Mouse (Mus musculus) ovary, postnatal 14 days (tissue): ENCODE data around the gene Taf13.
"Not testable (repeated sequence)": the region's sequence is repeated elsewhere in the genome, so short reads cannot be mapped to it uniquely, and the experiment has no call there.

Experiments used
- DNase-seq: peaks from one replicate; pipeline ENCODE4 v3.0.0; 2022; ENCODE audit warnings: low spot score

Taf13 gene

DNA sequence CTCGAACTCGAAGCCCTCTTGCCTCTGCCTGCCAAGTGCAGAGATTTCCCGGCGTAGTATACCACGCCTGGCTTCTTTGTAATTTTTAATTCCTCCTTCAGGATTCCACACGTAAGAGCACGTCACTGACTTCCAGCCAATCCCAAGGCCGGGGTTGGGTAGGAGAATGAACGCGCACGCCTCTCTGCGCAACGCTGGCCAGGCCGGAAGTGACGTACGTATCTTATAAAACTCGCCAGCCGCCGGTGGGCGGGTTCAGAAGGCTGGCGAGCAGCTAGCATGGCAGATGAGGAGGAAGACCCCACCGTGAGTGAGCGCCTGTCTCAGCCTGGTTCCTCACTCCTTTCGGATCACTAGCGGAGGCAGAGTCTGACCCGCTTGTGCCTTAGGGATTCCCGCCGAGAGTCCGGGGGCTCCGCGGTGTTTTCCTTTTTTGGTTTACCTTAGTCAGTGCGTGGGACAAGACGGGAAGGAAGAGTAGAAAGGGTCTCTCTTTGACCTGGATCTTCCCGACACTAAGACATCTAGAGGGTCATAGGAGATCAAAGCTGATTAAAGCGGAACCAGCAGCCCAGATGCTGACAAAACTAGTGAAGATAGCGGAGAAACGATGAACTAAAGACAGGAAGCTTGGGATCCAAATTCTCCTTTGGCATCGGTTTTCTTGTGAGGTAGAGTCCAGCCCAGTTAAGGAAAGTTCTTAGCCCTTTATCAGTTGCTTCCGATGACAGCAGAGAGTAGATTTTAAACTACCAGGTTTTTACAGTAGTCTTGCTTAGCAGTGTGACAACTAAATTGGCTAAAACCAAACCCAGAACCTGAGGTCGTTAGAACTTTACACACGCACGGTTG lies at the start of gene Taf13:
Gene Taf13, plus strand, starts transcription at position 256 of the 852 bp plus-strand sequence.
- peak; percentile 98 for DNase-seq

DNA sequence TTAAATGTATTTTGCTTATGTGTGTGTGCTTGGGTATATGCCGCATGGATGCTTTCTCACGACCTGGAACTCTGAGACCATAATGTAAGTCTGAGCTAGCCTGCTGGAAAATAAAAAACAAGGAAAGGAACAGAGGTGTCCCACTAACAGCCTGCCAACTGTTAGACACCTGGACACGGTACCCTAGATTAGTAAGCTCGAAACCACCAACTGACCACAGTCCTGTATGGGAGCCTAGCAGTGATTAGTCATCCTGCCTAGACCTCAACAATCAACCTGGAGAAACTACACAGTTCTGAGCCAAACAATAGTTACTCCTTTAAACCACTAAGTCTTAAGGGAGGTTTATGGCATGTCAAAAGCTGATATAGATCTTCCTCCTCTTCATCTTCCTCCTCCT lies 48.1 kb upstream of the Taf13 start:
- DNase-seq, result no peak

DNA sequence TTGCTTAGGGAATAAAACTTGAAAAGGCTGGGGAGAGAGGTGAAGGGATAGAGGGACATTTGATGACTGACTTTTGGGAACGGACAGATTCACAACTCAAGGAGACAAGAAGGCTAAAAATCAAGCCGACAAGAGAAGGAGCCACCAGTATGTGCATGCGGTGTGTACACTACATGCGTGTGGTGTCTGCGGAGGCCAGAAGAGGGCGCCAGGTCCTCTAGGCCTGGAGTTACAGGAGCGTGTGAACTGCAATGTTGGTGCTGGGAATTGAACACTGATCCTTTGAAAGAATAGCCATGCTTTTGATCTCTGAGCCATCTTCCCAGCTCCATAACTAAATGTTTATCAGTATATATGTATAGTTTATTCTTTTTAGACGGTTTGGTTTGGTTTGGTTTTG lies 43.0 kb upstream of the Taf13 start:
- no peak for DNase-seq

GRCm38 (mm10) chr3:108533114-108533885 lies 38.2 kb upstream of the Taf13 start:
- DNase-seq, result peak; percentile 42

- DNase-seq, result no peak
Measured at GRCm38 (mm10) chr3:108533951-108534350, 37.5 kb upstream of the Taf13 start, which contains the start of gene 1700013F07Rik. 1700013F07Rik (plus strand) TSS chr3:108534150.

- DNase-seq, result no peak
Measured at GRCm38 (mm10) chr3:108535896-108536516, 35.5 kb upstream of the Taf13 start.

- no peak for DNase-seq
Measured at GRCm38 (mm10) chr3:108536517-108537260, 34.8 kb upstream of the Taf13 start, which contains the start of gene 5330417C22Rik. 5330417C22Rik (minus strand) TSS chr3:108536536.

- peak; percentile 78 for DNase-seq
Measured at GRCm38 (mm10) chr3:108537303-108537702, 34.2 kb upstream of the Taf13 start.

DNA sequence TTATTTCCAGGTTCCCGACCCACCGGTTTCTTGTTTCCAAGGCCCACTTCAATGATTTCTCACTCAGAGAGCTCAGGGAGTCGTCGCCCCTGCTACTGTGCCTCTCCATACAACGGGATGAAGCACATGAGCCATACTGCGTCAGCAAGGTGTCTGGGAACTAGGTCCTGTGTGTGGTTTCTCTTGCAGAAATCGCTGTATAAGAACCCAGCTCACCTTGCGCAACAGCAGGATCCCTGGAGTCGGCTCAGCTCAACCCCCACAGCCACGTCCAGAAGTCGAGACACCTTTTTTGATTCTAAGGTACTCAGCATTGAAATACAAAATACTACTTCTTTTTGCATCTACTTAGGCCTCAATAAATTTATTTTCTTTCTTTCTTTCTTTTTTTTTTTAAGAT lies 29.2 kb upstream of the Taf13 start:
- no peak for DNase-seq

DNA sequence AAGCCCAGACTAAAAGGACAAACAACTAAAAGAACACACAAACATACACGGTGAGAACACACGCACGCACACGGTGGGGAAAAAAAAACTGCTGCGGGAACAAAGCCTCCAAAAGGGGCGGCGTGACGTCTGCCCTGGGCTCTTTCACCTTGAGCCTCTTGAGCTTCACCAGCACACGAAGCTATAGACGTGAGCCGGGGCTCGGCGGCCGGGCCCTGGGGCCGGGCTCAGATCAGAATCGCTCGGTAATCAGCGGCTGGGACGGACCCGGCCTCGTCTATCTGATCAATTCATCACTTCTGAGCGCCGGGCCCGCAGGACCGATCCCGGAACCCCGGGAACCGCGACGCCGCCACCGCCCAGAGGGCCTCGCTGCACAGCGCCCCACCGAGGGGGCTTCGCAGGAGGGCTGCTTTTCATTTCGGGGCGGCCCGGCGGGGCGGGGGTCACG lies 17.4 kb upstream of the Taf13 start:
- peak; percentile 26 for DNase-seq

- DNase-seq, result peak; percentile 91
Measured at GRCm38 (mm10) chr3:108554587-108555312, 16.7 kb upstream of the Taf13 start.

DNA sequence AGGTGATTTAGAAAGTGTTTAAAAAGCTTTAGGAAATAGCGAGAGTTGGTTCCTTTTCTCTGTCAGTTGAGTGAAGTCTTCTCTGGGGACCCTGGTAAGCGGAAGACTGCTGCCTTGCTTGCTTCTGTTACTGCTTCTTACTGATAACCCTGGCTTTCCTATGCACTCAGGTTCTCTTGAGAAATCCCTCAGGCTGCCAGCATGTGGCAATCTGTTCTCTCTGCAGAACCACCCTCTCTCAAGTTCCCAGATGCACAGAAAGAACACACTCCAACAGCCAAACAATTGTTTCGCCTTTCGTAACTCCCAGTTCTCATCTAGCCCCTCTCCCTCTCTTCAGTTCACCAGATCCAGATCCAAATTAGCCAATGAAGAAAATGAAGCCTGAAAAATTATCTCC lies 13.6 kb upstream of the Taf13 start:
- no peak for DNase-seq

DNA sequence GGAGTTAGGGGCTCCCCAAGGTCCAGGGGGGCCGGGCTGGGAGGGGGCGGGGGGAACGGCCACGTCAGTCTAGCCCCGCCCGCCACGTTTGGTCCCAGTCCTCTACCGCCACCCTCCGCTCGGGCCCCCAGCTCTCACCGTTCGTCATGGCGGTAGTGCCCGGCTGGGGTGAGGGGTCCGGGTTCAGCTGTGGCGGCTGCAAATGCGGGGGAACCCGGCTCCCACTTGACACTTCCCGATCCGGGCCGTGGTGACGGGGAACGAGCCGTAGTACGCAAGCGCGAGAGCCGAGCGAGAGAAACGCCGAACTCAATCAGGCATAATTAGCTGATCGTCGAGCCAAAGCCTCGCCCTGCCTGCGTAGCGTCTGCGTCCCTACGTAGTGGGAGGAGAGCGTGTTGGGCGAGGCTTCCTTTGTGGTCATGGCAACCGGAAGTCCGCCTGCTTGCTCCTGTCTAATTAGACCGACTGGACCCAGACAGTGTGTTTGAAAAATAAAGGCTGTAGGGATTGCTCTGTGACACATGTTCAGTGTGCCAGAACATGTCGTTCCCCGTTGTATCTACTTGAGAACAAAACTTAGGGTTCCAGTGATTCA lies 9.3 kb upstream of the Taf13 start, which contains the start of gene Tmem167b:
Gene Tmem167b, minus strand, starts transcription at position 334 of the 598 bp plus-strand sequence.
- peak; percentile 94 for DNase-seq

DNA sequence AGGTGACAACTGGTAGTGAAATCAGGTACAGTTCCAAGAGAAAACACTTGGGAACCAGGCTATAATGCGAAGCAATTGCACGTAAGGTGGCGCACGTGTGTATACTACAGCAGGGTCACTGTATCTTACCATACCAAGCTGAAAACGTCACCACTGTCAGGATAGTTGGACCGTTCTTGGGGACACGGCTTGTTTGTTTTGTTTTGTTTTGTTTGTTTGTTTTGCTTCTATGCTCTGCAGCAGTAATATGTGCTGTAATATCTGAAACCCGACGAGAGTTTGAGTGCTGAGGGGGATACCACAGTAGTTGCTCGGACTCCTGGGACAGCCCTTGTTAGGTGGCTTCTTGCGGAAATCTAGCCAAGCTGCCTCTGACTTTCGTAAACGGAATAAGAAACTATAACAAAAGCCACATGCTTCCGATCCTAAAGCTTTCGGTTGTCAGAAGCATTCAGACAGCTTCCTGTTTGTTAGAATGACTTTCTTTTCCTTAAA lies 8.7 kb upstream of the Taf13 start:
- no peak for DNase-seq

DNA sequence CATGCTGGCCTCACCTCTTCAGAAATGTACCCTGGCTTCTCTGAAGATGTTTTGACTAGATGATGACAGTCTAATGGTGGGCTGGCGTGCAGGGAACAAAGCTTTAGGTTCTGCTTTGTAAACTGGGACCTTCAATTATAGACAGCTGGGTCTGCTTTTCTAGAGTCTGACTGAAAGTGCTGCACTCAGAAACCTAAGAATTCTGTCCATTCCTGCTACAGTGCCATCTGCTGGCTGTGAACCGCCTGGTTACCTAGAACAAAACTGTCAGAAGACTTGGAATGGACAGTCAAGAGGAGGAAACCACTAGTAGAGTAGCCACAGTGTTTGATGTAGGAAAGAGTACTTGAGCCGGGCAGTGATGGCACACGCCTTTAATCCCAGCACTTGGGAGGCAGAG lies 8.2 kb upstream of the Taf13 start:
- peak; percentile 63 for DNase-seq

DNA sequence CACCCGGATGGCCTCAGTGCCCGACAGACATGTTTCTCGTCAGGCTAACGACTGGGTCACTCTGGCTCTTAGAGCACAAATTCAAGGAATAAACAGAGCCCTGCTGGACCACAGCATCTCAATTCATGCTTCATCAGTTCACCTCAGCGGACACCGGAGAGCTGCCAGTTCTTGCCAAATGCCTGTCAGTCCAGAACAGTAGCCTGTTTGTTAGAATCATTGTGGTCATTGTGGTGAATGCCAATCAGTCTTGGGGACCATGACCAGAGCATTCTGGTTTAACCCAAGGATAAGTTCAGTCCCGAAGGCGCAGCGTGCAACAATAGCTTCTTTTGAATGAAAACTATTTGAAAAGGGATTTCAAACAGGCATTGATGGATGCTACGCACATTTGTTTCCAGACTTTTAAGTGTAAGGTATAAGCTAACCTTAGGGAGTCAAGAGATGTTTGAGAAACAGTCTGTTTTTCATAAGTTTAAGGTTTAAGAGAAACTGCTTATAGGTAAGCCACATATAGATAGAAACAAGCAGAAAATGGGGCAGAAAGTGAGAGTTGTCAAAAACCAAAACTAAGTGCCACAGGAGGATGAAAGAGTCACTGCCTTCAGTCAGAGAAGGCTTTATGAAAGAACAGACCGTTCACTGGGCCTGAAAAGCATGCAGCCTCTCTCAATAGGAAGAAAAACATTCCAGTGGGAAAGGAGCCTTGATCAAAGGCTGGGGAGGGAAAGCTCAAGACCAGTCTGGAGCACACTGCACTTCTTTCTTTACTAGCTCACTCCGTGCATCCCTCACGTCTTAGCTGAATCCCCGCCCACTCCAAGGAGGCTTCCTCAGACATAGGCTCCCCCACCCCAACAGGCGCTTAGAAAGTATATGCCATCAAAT lies 3.3 kb upstream of the Taf13 start:
- no peak for DNase-seq

- not testable (repeated sequence) for DNase-seq
Measured at GRCm38 (mm10) chr3:108569636-108570035, 1.9 kb upstream of the Taf13 start.

DNA sequence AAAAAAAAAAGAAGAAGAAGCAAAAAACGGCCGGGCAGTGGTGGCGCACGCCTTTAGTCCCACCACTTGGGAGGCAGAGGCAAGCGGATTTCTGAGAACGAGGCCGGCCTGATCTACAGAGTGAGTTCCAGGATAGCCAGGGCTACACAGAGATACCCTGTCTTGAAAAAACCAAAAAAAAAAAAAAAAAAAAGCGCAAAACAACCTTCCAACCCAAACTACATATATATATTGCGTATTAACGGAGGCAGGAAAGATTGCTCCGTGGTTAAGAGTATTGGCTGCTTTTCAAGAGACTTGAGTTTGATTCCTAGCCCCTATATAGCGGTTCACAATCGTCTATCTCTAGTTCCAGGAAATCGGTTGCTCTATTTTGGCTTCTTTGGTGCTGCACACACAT lies 685 bp upstream of the Taf13 start:
- DNase-seq, result no peak

GRCm38 (mm10) chr3:108572309-108573010 lies 962 bp downstream of the Taf13 start:
- no peak for DNase-seq
